Mouse (Mus musculus) cortical plate, adult 2 months (tissue): ENCODE data around the gene Gpat3. TPM values are rescaled to one million over a fixed set of nuclear protein-coding genes. Genes with fewer than 3 reads are reported as not detected.

Experiments
- H3K27ac ChIP-seq: fragments of 200-500 bp; 2 replicates; pipeline ENCODE4 v1.5.1; 2012; ENCODE audit warnings: low read length, control low read depth, inconsistent platforms; ENCODE audit not compliant: insufficient read depth
- H3K4me1 ChIP-seq: fragments of 200-500 bp; 2 replicates; pipeline ENCODE4 v1.6.1; 2011; ENCODE audit warnings: low read length; ENCODE audit not compliant: control insufficient read depth, insufficient read depth
- H3K4me3 ChIP-seq: fragments of 200-500 bp; 2 replicates; pipeline ENCODE4 v1.5.1; 2011; ENCODE audit warnings: mild to moderate bottlenecking, low read length, control low read depth; ENCODE audit not compliant: insufficient read depth
- CTCF ChIP-seq: fragments of 200-500 bp; IDR thresholded peaks from 2 replicates; pipeline ENCODE4 v1.5.1; 2011; ENCODE audit warnings: mild to moderate bottlenecking, control low read depth, low read length; ENCODE audit not compliant: insufficient read depth; ENCODE audit errors: extremely low read depth
- POLR2A ChIP-seq: fragments of 200-500 bp; IDR thresholded peaks from 2 replicates; pipeline ENCODE4 v1.6.1; 2011; ENCODE audit warnings: mild to moderate bottlenecking, low read length, control low read depth; ENCODE audit not compliant: insufficient read depth; ENCODE audit errors: extremely low read depth
- polyA plus RNA-seq: library from polyadenylated mRNA; depleted of rRNA; stranded (reverse); fragments of >200 nt; gene quantifications from 2 replicates; pipeline ENCODE4 v1.2.3, GENCODE M21; 2012; rRNA removed

Gpat3 gene
- polyA plus RNA-seq, 1 experiment: 4.0 TPM

GRCm38 (mm10) chr5:100913274-100913673 lies 67.8 kb downstream of the Gpat3 start:
- H3K4me3 ChIP-seq: no peak overlapping the region
- no peak overlapping the region for H3K27ac ChIP-seq
- H3K4me1 ChIP-seq: no peaks in the 10 kb centered on the region
- TF ChIP-seq CTCF: no peak
- no peak for TF ChIP-seq POLR2A

- Histone ChIP-seq H3K4me3 (no peak overlapping the region), H3K27ac (no peak overlapping the region), H3K4me1 (no peaks in the 10 kb centered on the region)
- TF ChIP-seq POLR2A: no peak
- peak; percentile 89 for TF ChIP-seq CTCF
These were observed 69.5 kb downstream of the Gpat3 start for GRCm38 (mm10) chr5:100914989-100915388.

GRCm38 (mm10) chr5:100915411-100915810 lies 69.9 kb downstream of the Gpat3 start:
- no peak overlapping the region for H3K4me3 ChIP-seq

GRCm38 (mm10) chr5:100916416-100916815 lies 70.9 kb downstream of the Gpat3 start:
- Histone ChIP-seq H3K27ac (no peak overlapping the region), H3K4me1 (no peaks in the 10 kb centered on the region), H3K4me3 (no peak overlapping the region)
- TF ChIP-seq CTCF: no peak
- no peak for TF ChIP-seq POLR2A

More at GRCm38 (mm10) chr5:100915411-100915810, 69.9 kb downstream of the Gpat3 start:
- Histone ChIP-seq H3K4me1 (no peaks in the 10 kb centered on the region), H3K27ac (no peak overlapping the region)
- TF ChIP-seq POLR2A: no peak
- no peak for TF ChIP-seq CTCF

- Histone ChIP-seq H3K4me1 (no peaks in the 10 kb centered on the region), H3K4me3 (no peak overlapping the region), H3K27ac (no peak overlapping the region)
- TF ChIP-seq CTCF (peak; percentile 85), POLR2A (no peak)
These were observed 71.8 kb downstream of the Gpat3 start for GRCm38 (mm10) chr5:100917252-100917774.

- Histone ChIP-seq H3K27ac (no peak overlapping the region), H3K4me3 (no peak overlapping the region), H3K4me1 (no peaks in the 10 kb centered on the region)
- no peak for TF ChIP-seq POLR2A
- peak; percentile 45; the same call in 1 of the 2 replicates for TF ChIP-seq CTCF
These were observed 73.6 kb downstream of the Gpat3 start for GRCm38 (mm10) chr5:100919069-100919468.

GRCm38 (mm10) chr5:100929698-100930097 lies 84.2 kb downstream of the Gpat3 start:
- no peak for TF ChIP-seq POLR2A
- no peak for TF ChIP-seq CTCF
- no peak overlapping the region for H3K27ac ChIP-seq
- H3K4me1 ChIP-seq: no peaks in the 10 kb centered on the region
- no peak overlapping the region for H3K4me3 ChIP-seq

- TF ChIP-seq POLR2A (no peak), CTCF (no peak)
- Histone ChIP-seq H3K4me1 (no peaks in the 10 kb centered on the region), H3K4me3 (peak overlapping the region; percentile 22; the same call in 1 of the 2 replicates), H3K27ac (no peak overlapping the region)
These were observed 98.2 kb downstream of the Gpat3 start for GRCm38 (mm10) chr5:100943716-100944115.

- Histone ChIP-seq H3K4me1 (no peaks in the 10 kb centered on the region), H3K27ac (no peak overlapping the region), H3K4me3 (no peak overlapping the region)
- no peak for TF ChIP-seq CTCF
These were observed 99.8 kb downstream of the Gpat3 start for GRCm38 (mm10) chr5:100945336-100945735.

Other genes starting within 250 kb of the Gpat3 start
- gene Coq2, start 170.6 kb upstream of the Gpat3 start, polyA plus RNA-seq: 157 and 158 TPM in 2 replicates
- 1.1 and 1.2 TPM in 2 replicates for gene Hpse, start 126.0 kb upstream of the Gpat3 start, polyA plus RNA-seq
- gene Helq, start 47.1 kb upstream of the Gpat3 start, polyA plus RNA-seq: 40.4 and 41.7 TPM in 2 replicates
- gene Mrps18c, start 47.1 kb upstream of the Gpat3 start, polyA plus RNA-seq: 39.8 and 43.1 TPM in 2 replicates
- 9.1 and 9.6 TPM in 2 replicates for gene Abraxas1, start 24.7 kb upstream of the Gpat3 start, polyA plus RNA-seq